ENCODE assay signal across 7 mouse cellular contexts in genomic region chr1:171034201-171034600, GRCm38 (mm10). TPM values are rescaled to one million over a fixed set of nuclear protein-coding genes. Genes with fewer than 3 reads are reported as not detected.
A peak's percentile ranks its signal among the peaks of the same experiment; 100 is the strongest.
DNase-seq lines count a peak whose midpoint lies in the region; ATAC-seq and TF ChIP-seq lines count a peak whose summit lies in the region.

No protein-coding gene starts in this region.

- no peak for TF ChIP-seq CTCF in layer of hippocampus, adult 2 months (conservative IDR thresholded peaks at IDR 0.05)

- ATAC-seq in hindbrain, embryonic 11.5 days (ENCODE audit: low FRiP score), result no peak
- ATAC-seq in midbrain, embryonic 14.5 days (ENCODE audit: low FRiP score, low TSS enrichment), result no peak

- H3K9ac ChIP-seq in hindbrain, embryonic 11.5 days (ENCODE audit: low read depth, low read length), result no peak overlapping the region
- 0 out of 2 replicates have a peak overlapping the region, but pooled peaks have one; percentile 0 for H3K9ac ChIP-seq in midbrain, embryonic 14.5 days (replicated peaks; ENCODE audit: low read length)

- H3K4me3 ChIP-seq in layer of hippocampus, adult 2 months, result peak overlapping the region; percentile 68
- peak overlapping the region; percentile 61 for H3K4me3 ChIP-seq in hindbrain, embryonic 11.5 days (ENCODE audit: low read depth, low read length)
- H3K4me3 ChIP-seq in midbrain, embryonic 14.5 days (replicated peaks; ENCODE audit: low read depth, low read length), result peak overlapping the region; percentile 61

- H3K27me3 ChIP-seq in hindbrain, embryonic 11.5 days (ENCODE audit: control insufficient read depth, insufficient read depth, low read length), result peaks cover 18% of the 10 kb centered on the region; the same call in 1 of the 2 replicates
- 0 out of 2 replicates have a peak, but pooled peaks cover 10% of the 10 kb centered on the region for H3K27me3 ChIP-seq in midbrain, embryonic 14.5 days (ENCODE audit: control insufficient read depth, insufficient read depth, low read length)

- no peaks in the 10 kb centered on the region for H3K9me3 ChIP-seq in hindbrain, embryonic 11.5 days (ENCODE audit: control insufficient read depth, low read length)
- no peaks in the 10 kb centered on the region for H3K9me3 ChIP-seq in midbrain, embryonic 14.5 days (ENCODE audit: control insufficient read depth, low read length)

- H3K4me1 ChIP-seq in hindbrain, embryonic 11.5 days (replicated peaks; ENCODE audit: control insufficient read depth, insufficient read depth, low read length), result 0 out of 2 replicates have a peak, but pooled peaks cover 2% of the 10 kb centered on the region
- H3K4me1 ChIP-seq in midbrain, embryonic 14.5 days (ENCODE audit: control insufficient read depth, insufficient read depth, low read length), result peaks cover 3% of the 10 kb centered on the region; the same call in 1 of the 2 replicates

- 6% methylated on average over 11 of the region's 11 CpGs for WGBS in hindbrain, embryonic 11.5 days
- whole genome bisulfite sequencing in midbrain, embryonic 14.5 days, result 7% methylated on average over 11 of the region's 11 CpGs

- no peaks in the 10 kb centered on the region for H3K36me3 ChIP-seq in hindbrain, embryonic 11.5 days (ENCODE audit: control insufficient read depth, insufficient read depth, low read length)
- H3K36me3 ChIP-seq in midbrain, embryonic 14.5 days (ENCODE audit: control insufficient read depth, insufficient read depth, low read length), result no peaks in the 10 kb centered on the region

- 0 out of 2 replicates have a peak overlapping the region, but pooled peaks have one; percentile 19 for H3K27ac ChIP-seq in layer of hippocampus, adult 2 months
- H3K27ac ChIP-seq in hindbrain, embryonic 11.5 days (ENCODE audit: low read depth, low read length), result no peak overlapping the region
- H3K27ac ChIP-seq in midbrain, embryonic 14.5 days (replicated peaks; ENCODE audit: low read depth, low read length), result no peak overlapping the region

- DNase-seq in layer of hippocampus, adult 2 months (ENCODE audit: low spot score in 2 of 2), result peak in 1 of 2 experiments; percentile 20
- no peak for DNase-seq in layer of hippocampus, postnatal 25 days (ENCODE audit: extremely low spot score in 1 of 2, low spot score in 1 of 2)
- peak; percentile 55 for DNase-seq in ZHBTc4 (ENCODE audit: low read depth, low spot score)
- DNase-seq in hindbrain, embryonic 11.5 days (ENCODE audit: low spot score), result no peak
- peak; percentile 56 for DNase-seq in midbrain, embryonic 14.5 days
- no peak for DNase-seq in thymus, postnatal 4 days
- no peak for DNase-seq in adrenal gland, postnatal 4 days (ENCODE audit: low spot score in 2 of 2)

- H3K4me2 ChIP-seq in hindbrain, embryonic 11.5 days (replicated peaks; ENCODE audit: low read depth, low read length), result peak overlapping the region; percentile 86
- H3K4me2 ChIP-seq in midbrain, embryonic 14.5 days (ENCODE audit: low read length), result peak overlapping the region; percentile 88

RNA-seq across cellular contexts. Expression of gene Fcgr4, which starts 15.5 kb away (rescaled TPM):
- total RNA-seq in layer of hippocampus, adult 2 months (2021), result not detected
- under 1 TPM in 1 of 2 experiments, not detected in 1; 0.22 TPM for total RNA-seq in layer of hippocampus, postnatal 25 days (2021)
- 0.39 and 0.62 TPM in 2 replicates for polyA plus RNA-seq in hindbrain, embryonic 11.5 days (2014; fragmentation: Nextera tagmentation; extraction: Ambion mirVana)
- 1.5 TPM in 1 of 2 replicates, not detected in the other for polyA plus RNA-seq in midbrain, embryonic 14.5 days (2014; fragmentation: Nextera tagmentation; extraction: Ambion mirVana)
- total RNA-seq in adrenal gland, postnatal 4 days (2021), result 1 to 10 TPM; 1.8 to 2.1 TPM

RNA-seq across cellular contexts. Expression of gene Fcgr3, which starts 30.5 kb away (rescaled TPM):
- total RNA-seq in layer of hippocampus, adult 2 months (2021), result 10 to 100 TPM; 12.0 to 12.3 TPM
- total RNA-seq in layer of hippocampus, postnatal 25 days (2021), result 10 to 100 TPM; 12.1 to 14.0 TPM
- polyA plus RNA-seq in hindbrain, embryonic 11.5 days (2014; fragmentation: Nextera tagmentation; extraction: Ambion mirVana), result 9.6 TPM in 2 replicates
- 2.5 and 8.3 TPM in 2 replicates for polyA plus RNA-seq in midbrain, embryonic 14.5 days (2014; fragmentation: Nextera tagmentation; extraction: Ambion mirVana)
- 10 to 100 TPM; 13.8 to 15.7 TPM for total RNA-seq in adrenal gland, postnatal 4 days (2021)

RNA-seq across cellular contexts. Expression of gene Fcgr2b, which starts 57.9 kb away (rescaled TPM):
- total RNA-seq in layer of hippocampus, adult 2 months (2021), result 1 to 10 TPM; 2.7 to 4.4 TPM
- 1 to 10 TPM; 3.4 to 3.6 TPM for total RNA-seq in layer of hippocampus, postnatal 25 days (2021)
- 0.12 and 0.28 TPM in 2 replicates for polyA plus RNA-seq in hindbrain, embryonic 11.5 days (2014; fragmentation: Nextera tagmentation; extraction: Ambion mirVana)
- polyA plus RNA-seq in midbrain, embryonic 14.5 days (2014; fragmentation: Nextera tagmentation; extraction: Ambion mirVana), result 1.4 TPM in 1 of 2 replicates, not detected in the other
- 10 to 100 TPM in 1 of 2 experiments, 1 to 10 TPM in 1; 7.0 to 11.3 TPM for total RNA-seq in adrenal gland, postnatal 4 days (2021)

Comparison
In these comparisons a context has a peak if more than half of its experiments do, and no peak if none do; other contexts are left out.
1. DNase-seq: peak in ZHBTc4 (single experiment) and midbrain, embryonic 14.5 days (single experiment); none in layer of hippocampus, postnatal 25 days (0 of 2), hindbrain, embryonic 11.5 days (single experiment), thymus, postnatal 4 days (single experiment) and adrenal gland, postnatal 4 days (0 of 2).
2. Peak in every context shown above with its lines, with median percentiles within 50 percentile points of each other: H3K4me3 ChIP-seq.